Mouse (Mus musculus): ENCODE results near the gene Gm10309.

Gm10309 gene

DNA sequence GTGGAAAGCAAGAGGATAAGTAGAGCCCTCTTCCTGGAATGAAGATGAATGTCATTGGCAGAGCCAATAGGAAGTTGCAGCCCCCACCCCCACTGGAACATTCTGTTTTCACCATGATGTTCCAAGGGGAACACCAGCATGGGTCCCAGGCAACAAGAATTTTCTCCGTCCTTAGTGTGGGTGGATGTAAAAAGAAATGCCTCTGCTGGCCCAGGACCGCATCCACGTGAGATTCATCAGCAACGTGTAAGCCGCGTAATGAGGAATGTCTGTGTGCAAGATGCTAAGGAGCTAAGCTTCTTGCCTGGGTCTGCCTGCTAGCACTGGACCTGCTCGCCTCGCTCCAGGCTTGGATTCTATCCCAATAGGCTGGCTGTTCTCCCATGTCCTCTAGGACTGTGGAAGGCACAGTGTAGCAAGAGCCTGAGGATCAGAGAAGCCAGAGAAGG is at the start of gene Gm10309:
Gene Gm10309, minus strand, starts transcription at position 50 of the 449 bp plus-strand sequence.
- CTCF ChIA-PET = interaction anchor here (0.7 kb wide), 1 partner anchor 22 kb away, joined by 3 read pairs; no protein-coding TSS in a partner anchor

- CTCF ChIA-PET = no interaction called here
Observed at GRCm38 (mm10) chr17:86551995-86552394, 47.0 kb upstream of the Gm10309 start.

DNA sequence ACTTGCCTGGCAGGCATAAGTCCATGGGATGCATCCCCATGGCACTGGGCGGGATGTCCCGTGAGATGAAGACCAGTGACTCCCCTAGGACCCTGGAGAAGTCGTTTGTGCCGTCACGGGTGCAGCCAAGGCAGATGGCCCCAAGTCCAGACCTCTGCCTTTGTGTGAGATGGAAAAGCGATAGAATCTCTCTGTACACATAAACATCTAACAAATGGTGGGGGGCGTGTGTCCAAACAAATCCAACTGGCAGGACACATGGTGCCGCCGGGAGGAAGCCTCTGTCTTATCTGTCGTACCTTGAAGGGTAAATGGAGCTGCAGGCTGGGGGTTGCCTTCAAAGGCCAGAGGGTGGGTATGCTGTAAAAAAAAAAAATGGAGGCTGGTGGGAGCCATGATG is 46.5 kb upstream of the Gm10309 start:
- CTCF ChIA-PET = no interaction called here

DNA sequence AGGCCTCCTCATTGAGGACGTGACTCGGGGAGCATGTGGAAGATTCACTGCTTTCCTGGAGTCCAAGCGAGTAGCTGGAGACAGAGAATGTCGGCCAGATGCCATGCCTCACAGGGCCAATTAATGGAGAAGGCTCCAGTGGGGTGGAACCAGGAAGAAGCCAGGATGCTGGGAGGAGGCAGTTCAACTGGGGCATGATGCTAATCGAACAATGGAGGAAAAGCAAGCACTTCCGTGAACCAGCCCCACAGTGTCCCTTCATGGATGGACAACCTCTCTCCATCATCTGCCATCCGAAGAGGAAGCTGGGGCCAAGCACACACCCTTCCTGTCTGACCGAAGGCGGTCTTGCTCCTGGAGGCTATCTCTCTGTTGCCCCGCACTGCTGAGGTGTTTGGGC is 44.1 kb upstream of the Gm10309 start:
- CTCF ChIA-PET = no interaction called here

GRCm38 (mm10) chr17:86546529-86546928 is 41.5 kb upstream of the Gm10309 start:
- CTCF ChIA-PET = no interaction called here

DNA sequence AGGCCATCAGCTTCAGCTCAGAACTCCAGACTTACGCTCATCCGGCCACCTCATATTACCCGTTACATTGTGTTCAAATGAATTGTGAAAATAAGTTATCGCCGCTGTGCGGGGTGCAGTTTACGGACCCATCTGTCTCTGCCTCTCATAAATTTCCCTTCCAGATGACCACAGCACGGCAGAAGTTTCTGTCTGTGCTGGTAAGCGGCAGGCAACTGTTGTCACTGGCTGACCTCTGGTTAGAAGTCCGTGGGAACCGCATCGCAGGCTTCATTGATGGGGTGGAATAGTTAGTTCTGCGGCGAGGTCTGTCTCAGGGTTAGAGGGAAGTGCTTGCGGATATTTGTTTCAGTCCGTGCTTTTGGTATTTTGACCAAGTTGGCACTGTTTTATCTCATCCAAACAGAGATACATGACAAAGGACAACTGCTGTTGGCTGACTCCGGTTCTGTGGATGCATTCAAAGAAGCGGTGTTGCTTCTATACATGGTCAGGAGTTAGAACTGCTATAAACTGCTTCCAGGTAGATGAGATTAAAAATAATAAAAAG is 34.9 kb upstream of the Gm10309 start:
- CTCF ChIA-PET = interaction anchor here (0.6 kb wide), 1 partner anchor 46 kb away, joined by 3 read pairs; no protein-coding TSS in a partner anchor

DNA sequence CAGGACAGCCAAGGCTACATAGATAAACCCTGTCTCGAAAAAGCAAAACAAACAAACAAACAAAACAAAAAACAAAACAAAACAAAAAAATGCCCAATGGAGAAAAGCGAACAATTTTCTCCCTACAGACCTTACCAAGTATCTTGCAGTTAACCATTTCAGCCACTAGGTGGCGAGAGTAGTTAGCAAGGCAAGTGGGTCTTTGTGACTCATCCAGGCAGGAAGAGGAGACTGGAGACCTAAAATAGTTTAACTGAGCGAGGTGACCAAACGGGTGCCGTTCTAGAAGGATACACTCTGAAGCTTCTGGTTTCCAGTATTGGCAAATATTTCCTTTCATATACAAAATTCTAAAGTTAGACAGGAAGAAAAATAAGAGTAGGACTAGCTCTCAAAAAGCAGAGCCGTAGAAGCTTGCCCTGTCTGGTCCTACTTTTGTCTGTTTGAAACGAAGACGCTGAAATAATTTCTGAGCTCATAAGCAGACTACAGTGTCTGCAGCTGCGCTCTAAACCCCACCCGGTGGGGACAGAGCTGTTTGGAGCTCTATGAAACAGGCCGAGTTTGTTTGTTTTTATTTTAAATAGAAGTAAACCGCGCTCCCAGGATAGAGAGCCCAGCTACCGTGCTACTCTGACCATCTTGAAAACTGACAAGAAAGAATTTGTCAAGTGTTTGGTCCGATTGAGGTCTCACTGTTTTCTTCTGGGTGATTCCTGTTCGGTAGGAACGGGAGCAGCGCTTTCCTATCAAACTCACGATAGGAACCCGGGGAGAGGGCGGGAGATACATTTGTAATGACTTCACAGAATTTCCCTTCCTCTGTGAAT is 31.0 kb upstream of the Gm10309 start:
- CTCF ChIA-PET = no interaction called here

GRCm38 (mm10) chr17:86535096-86535495 is 30.1 kb upstream of the Gm10309 start:
- CTCF ChIA-PET = no interaction called here

- CTCF ChIA-PET = no interaction called here
Observed at GRCm38 (mm10) chr17:86533549-86533851, 28.5 kb upstream of the Gm10309 start.

DNA sequence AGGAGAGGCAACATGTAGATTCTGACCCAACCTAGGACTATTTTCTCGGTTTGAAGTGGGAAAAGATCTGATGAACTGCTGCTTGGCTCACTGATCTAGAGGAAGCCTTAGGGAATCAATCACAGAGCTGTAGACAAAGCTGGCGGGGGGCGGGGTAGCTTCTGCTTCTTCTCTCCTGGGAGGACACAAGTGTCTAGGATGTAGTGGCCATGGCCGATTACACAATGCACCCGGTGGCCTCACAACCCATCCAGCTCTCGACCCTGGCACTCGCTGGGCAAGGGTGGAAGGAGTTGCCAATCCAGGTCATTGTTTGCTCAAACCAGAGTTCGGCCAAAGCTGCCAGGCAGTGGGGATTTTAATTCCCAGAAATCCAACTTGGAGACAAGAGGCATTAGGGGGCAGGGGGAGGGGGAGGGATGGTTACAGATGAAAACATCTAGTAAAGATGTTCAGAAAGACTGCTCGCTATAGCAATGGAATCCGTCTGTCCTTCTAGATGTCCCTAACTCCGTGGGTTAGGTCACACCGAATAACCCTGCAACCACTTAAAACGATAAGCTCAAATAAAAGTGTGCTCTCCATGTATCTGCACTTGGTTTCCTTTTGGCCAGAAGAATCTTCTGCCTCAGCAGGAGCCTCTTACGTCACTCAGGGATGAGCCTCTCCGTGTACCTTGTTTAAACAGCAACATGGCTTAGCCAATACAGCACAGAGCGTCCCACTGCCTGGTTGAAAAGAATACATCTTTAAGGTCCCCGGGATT is 27.9 kb upstream of the Gm10309 start:
- CTCF ChIA-PET = no interaction called here

DNA sequence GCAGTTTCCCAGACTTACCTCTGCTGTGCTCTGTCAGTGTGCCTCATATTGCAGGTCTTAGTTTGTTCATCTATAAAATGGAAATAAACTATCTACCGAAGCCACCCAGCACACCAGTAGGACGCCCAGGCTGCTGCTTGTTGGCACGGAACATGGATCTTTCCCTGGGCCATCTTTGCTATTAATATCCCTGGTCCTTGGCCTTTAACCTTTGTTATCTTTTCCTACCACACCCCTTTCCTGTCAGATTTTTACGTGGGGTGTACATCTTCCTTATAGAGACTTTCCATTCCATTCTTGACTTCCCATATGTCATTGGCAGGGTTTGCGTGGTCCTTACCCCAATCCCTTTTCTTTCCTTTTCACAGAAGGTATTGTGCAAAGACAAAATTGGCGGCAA is 26.2 kb upstream of the Gm10309 start:
- CTCF ChIA-PET = interaction anchor here (0.6 kb wide), 1 partner anchor 124 kb away, joined by 6 read pairs; no protein-coding TSS in a partner anchor

DNA sequence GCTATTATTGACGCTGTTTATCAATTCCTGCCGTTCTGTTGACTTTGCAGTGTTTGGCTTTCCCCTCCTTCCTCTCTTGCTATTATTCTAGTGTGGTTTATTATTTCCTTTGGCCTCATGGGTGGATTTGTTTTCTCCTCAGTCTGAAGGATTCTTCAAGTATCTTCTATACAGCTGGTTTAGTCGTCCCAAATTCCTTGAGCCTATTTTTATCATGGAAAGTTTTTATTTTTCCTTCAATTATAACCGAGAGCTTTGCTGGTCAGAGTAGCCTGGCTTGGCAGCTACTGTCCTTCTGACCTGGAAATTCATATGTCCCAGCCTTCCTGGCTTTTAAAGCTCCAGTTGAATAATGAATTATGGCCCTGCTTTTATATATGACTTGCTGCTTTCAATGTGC is 24.4 kb upstream of the Gm10309 start:
- CTCF ChIA-PET = no interaction called here

GRCm38 (mm10) chr17:86529003-86529402 is 24.0 kb upstream of the Gm10309 start:
- CTCF ChIA-PET = no interaction called here

- CTCF ChIA-PET = interaction anchor here (0.6 kb wide), 1 partner anchor 22 kb away, joined by 3 read pairs; no protein-coding TSS in a partner anchor
Observed at GRCm38 (mm10) chr17:86527298-86527697, 22.3 kb upstream of the Gm10309 start.

- CTCF ChIA-PET = no interaction called here
Observed at GRCm38 (mm10) chr17:86526016-86526415, 21.0 kb upstream of the Gm10309 start.

GRCm38 (mm10) chr17:86525075-86525474 is 20.0 kb upstream of the Gm10309 start:
- CTCF ChIA-PET = no interaction called here

GRCm38 (mm10) chr17:86523843-86524242 is 18.8 kb upstream of the Gm10309 start:
- CTCF ChIA-PET = interaction anchor here (0.6 kb wide), 2 partner anchors 58 to 407 kb away, joined by 3 to 6 read pairs; no protein-coding TSS in a partner anchor

GRCm38 (mm10) chr17:86523374-86523773 is 18.3 kb upstream of the Gm10309 start:
- CTCF ChIA-PET = interaction anchor here (0.6 kb wide), 1 partner anchor 406 kb away, joined by 6 read pairs; no protein-coding TSS in a partner anchor

- CTCF ChIA-PET = no interaction called here
Observed at GRCm38 (mm10) chr17:86522649-86523048, 17.6 kb upstream of the Gm10309 start.

- CTCF ChIA-PET = no interaction called here
Observed at GRCm38 (mm10) chr17:86521252-86521651, 16.2 kb upstream of the Gm10309 start.

DNA sequence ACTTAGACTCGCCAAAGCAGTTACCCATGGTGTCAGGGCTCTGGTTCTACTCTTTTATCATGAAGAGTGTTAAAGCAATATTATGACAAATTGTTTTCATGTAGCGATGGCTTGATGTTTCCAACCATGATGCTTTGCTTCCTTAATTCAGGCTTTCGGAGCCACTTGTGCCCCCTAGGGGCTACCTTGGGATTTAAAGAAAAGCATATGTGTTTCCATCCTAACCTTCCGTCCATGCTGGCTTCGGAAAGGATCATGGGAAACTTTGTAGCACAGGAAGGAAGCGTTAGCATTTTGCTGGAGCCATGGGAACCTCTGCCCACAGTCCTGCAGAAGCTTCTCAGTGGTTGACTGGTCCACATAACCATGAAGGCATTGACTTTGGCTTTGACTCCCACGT is 13.6 kb upstream of the Gm10309 start:
- CTCF ChIA-PET = no interaction called here

- CTCF ChIA-PET = interaction anchor here (0.5 kb wide), 1 partner anchor 21 kb away, joined by 3 read pairs; no protein-coding TSS in a partner anchor
Observed at GRCm38 (mm10) chr17:86516630-86517029, 11.6 kb upstream of the Gm10309 start.

All from spleen, embryonic (tissue).